ENCODE assay signal across 22 mouse cellular contexts in the genomic region with DNA sequence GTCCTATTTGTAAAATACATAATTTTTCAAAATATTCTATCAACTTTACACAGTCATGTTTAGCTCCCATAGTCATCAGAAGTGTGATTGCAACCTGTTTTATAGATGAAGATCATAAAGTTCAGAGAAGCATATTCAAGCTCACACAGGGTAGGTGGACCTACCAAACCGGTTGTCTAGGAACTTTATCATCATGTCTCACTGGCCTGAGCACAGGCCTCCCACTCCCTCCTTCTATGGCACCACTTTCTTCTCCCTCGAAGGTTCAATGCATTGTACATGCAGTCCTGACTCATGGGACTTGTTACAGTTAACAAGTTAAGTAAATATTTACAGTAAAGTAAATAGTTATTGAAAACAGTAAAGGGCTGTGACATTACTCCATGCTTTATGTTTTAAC.
"Had no signal": no experiment of that assay in that cellular context is flagged by ENCODE, and none has a peak within 500 bp of the region (broad histone marks: within the 10 kb centered on the region; RNA-seq: fewer than 3 reads in every experiment).

No protein-coding gene starts in this region.

- H3K4me2 ChIP-seq: limb, embryonic 12.5 days; limb, embryonic 15.5 days; liver, embryonic 11.5 days; lung, embryonic 15.5 days; midbrain, embryonic 11.5 days had no signal

- H3K27me3 ChIP-seq: limb, embryonic 12.5 days; limb, embryonic 15.5 days; lung, embryonic 15.5 days had no signal

- H3K9me3 ChIP-seq: limb, embryonic 12.5 days; limb, embryonic 15.5 days; lung, embryonic 15.5 days had no signal

- H3K4me3 ChIP-seq: layer of hippocampus, adult 2 months; left cerebral cortex, adult 2 months; limb, embryonic 12.5 days; limb, embryonic 15.5 days; lung, embryonic 15.5 days had no signal

- H3K9ac ChIP-seq: limb, embryonic 12.5 days; limb, embryonic 15.5 days; liver, embryonic 14.5 days; liver, postnatal 0 days; lung, embryonic 15.5 days had no signal

- DNase-seq: kidney, adult 11 months; kidney, adult 9 months; kidney, postnatal 14 days; kidney, postnatal 4 days; layer of hippocampus, postnatal 36 days; liver, postnatal 0 days; lung, postnatal 10 days; lung, postnatal 4 days; midbrain, embryonic 14.5 days; right cerebral cortex, adult 18-20 months; right cerebral cortex, postnatal 14 days; right cerebral cortex, postnatal 4 days; thymus, adult 2 months; thymus, postnatal 25 days had no signal

- H3K4me1 ChIP-seq: limb, embryonic 12.5 days; limb, embryonic 15.5 days; lung, embryonic 15.5 days had no signal

- H3K36me3 ChIP-seq: limb, embryonic 12.5 days; limb, embryonic 15.5 days; lung, embryonic 15.5 days had no signal

- ATAC-seq: liver, postnatal 0 days had no signal

- H3K27ac ChIP-seq: layer of hippocampus, adult 2 months; left cerebral cortex, adult 2 months; limb, embryonic 12.5 days; limb, embryonic 15.5 days; liver, embryonic 14.5 days; lung, embryonic 15.5 days had no signal
